8 mouse cellular contexts compared by ENCODE assay signal in genomic region chr1:156939251-156940141, GRCm38 (mm10). TPM values are rescaled to one million over a fixed set of nuclear protein-coding genes. Genes with fewer than 3 reads are reported as not detected.
DNase-seq lines count a peak whose midpoint lies in the region; ATAC-seq and TF ChIP-seq lines count a peak whose summit lies in the region.

TSS of gene Ralgps2 (minus strand) at chr1:156939626.

- H3K9me3 ChIP-seq in CH12.LX (replicated peaks; ENCODE audit: low read length): no peaks in the 10 kb centered on the region
- no peaks in the 10 kb centered on the region for H3K9me3 ChIP-seq in forebrain, embryonic 11.5 days (ENCODE audit: control insufficient read depth, low read length)
- H3K9me3 ChIP-seq in neural tube, embryonic 15.5 days (replicated peaks): no peaks in the 10 kb centered on the region

- peak; percentile 68 for DNase-seq in CH12.LX (ENCODE audit: extremely low read depth)
- DNase-seq in brain, adult 2 months (ENCODE audit: low read depth, low spot score): peak; percentile 79
- DNase-seq in forebrain, embryonic 11.5 days (ENCODE audit: low spot score): peak; percentile 83
- peak; percentile 15 for DNase-seq in heart, postnatal 25 days (ENCODE audit: low spot score)
- peak; percentile 50 to 69 for DNase-seq in layer of hippocampus, adult 18-20 months (ENCODE audit: low spot score in 2 of 2)
- DNase-seq in lung, adult 2 months: peak; percentile 54
- peak; percentile 61 to 67 for DNase-seq in thymus, adult 18-20 months

- dilution Hi-C loops in CH12.LX (cut with MboI; ENCODE audit: extremely low pct_ligation_motif_present, extremely low pct_unique_long_range_greater_than_20kb, low sequenced_read_pairs): no loop called here

- peaks cover 0 to 6% of the 10 kb centered on the region in 2 experiments for H3K36me3 ChIP-seq in CH12.LX (replicated peaks in 1 of 2; ENCODE audit: control insufficient read depth in 1 of 2, insufficient read depth in 1 of 2, low read length in 1 of 2)
- H3K36me3 ChIP-seq in forebrain, embryonic 11.5 days (ENCODE audit: control insufficient read depth, insufficient read depth, low read length): no peaks in the 10 kb centered on the region
- H3K36me3 ChIP-seq in neural tube, embryonic 15.5 days: no peaks in the 10 kb centered on the region

- H3K9ac ChIP-seq in CH12.LX (ENCODE audit: insufficient read depth, low read depth): peak within 1 kb of the TSS; percentile 98
- H3K9ac ChIP-seq in forebrain, embryonic 11.5 days (ENCODE audit: low read length): peak within 1 kb of the TSS; percentile 87
- peak within 1 kb of the TSS; percentile 92 for H3K9ac ChIP-seq in neural tube, embryonic 15.5 days (replicated peaks)

- TF ChIP-seq CTCF in CH12.LX (conservative IDR thresholded peaks at IDR 0.05 in 1 of 2, IDR thresholded peaks at IDR 0.05 in 1 of 2; ENCODE audit: low read depth in 2 of 2, low read length in 2 of 2): no peak
- TF ChIP-seq CTCF in lung, adult 2 months (IDR thresholded peaks at IDR 0.05; ENCODE audit: insufficient read depth, low read length): no peak

- intact Hi-C loops in heart, postnatal 25 days (cut with DNase I): no loop called here

- TF ChIP-seq POLR2A in CH12.LX (IDR thresholded peaks at IDR 0.05; ENCODE audit: low read depth, low read length): peak; percentile 47
- TF ChIP-seq POLR2A in lung, adult 2 months (IDR thresholded peaks at IDR 0.05; ENCODE audit: borderline replicate concordance, extremely low read depth, low read depth, low read length): no peak

- H3K4me3 ChIP-seq in CH12.LX (replicated peaks in 1 of 3; ENCODE audit: low read depth in 2 of 3, low read length in 2 of 3, poor library complexity in 1 of 3): peak within 1 kb of the TSS; percentile 68 to 97 (median 94)
- peak within 1 kb of the TSS; percentile 93 for H3K4me3 ChIP-seq in forebrain, embryonic 11.5 days (ENCODE audit: low read depth, low read length)
- peak within 1 kb of the TSS; percentile 70 for H3K4me3 ChIP-seq in lung, adult 2 months (replicated peaks; ENCODE audit: extremely low read depth, low read depth, low read length)
- peak within 1 kb of the TSS; percentile 97 for H3K4me3 ChIP-seq in neural tube, embryonic 15.5 days (replicated peaks)

- no peaks in the 10 kb centered on the region for H3K27me3 ChIP-seq in CH12.LX (replicated peaks)
- H3K27me3 ChIP-seq in forebrain, embryonic 11.5 days (ENCODE audit: control insufficient read depth, insufficient read depth, low read length): no peaks in the 10 kb centered on the region
- H3K27me3 ChIP-seq in neural tube, embryonic 15.5 days (replicated peaks): no peaks in the 10 kb centered on the region

- peaks cover 0 to 25% of the 10 kb centered on the region in 2 experiments; a peak in 2 of 4 replicates for H3K4me1 ChIP-seq in CH12.LX (ENCODE audit: control insufficient read depth in 1 of 2, insufficient read depth in 2 of 2)
- no peaks in the 10 kb centered on the region; the same call in 1 of the 2 replicates for H3K4me1 ChIP-seq in forebrain, embryonic 11.5 days (replicated peaks; ENCODE audit: control insufficient read depth, insufficient read depth, low read length)
- H3K4me1 ChIP-seq in lung, adult 2 months (ENCODE audit: control insufficient read depth, insufficient read depth, low read length): peaks cover 4% of the 10 kb centered on the region; the same call in 1 of the 2 replicates
- H3K4me1 ChIP-seq in neural tube, embryonic 15.5 days: peaks cover 22% of the 10 kb centered on the region

- ATAC-seq in forebrain, embryonic 11.5 days (replicated peaks; ENCODE audit: low FRiP score): peak; percentile 86
- ATAC-seq in neural tube, embryonic 15.5 days (ENCODE audit: low FRiP score): peak; percentile 90

- no peak for TF ChIP-seq RAD21 in CH12.LX (IDR thresholded peaks at IDR 0.05; ENCODE audit: low read depth, low read length)

- peaks cover 63% of the 10 kb centered on the region for H3K79me2 ChIP-seq in CH12.LX (replicated peaks; ENCODE audit: control insufficient read depth, extremely low read depth, insufficient read depth, poor library complexity, severe bottlenecking)

- H3K27ac ChIP-seq in CH12.LX (ENCODE audit: insufficient read depth, low read depth): peak within 1 kb of the TSS; percentile 96
- H3K27ac ChIP-seq in forebrain, embryonic 11.5 days (ENCODE audit: low read depth, low read length): peak within 1 kb of the TSS; percentile 92
- peak within 1 kb of the TSS; percentile 97 for H3K27ac ChIP-seq in neural tube, embryonic 15.5 days (replicated peaks)

- under 1% methylated on average over 102 of the region's 124 CpGs for WGBS in forebrain, embryonic 11.5 days
- 1% methylated on average over 108 of the region's 124 CpGs for WGBS in lung, adult 2 months
- under 1% methylated on average over 87 of the region's 124 CpGs for WGBS in neural tube, embryonic 15.5 days

- peak; percentile 25; the same call in 1 of the 2 replicates for TF ChIP-seq EP300 in CH12.LX (IDR thresholded peaks at IDR 0.05; ENCODE audit: low read length)

- in situ Hi-C loops in CH12.LX (cut with MboI; ENCODE audit: low pct_ligation_motif_present, low pct_unique_long_range_greater_than_20kb, low sequenced_read_pairs): no loop called here

- H3K4me2 ChIP-seq in CH12.LX (ENCODE audit: insufficient read depth, low read depth, poor library complexity, severe bottlenecking): peak within 1 kb of the TSS; percentile 90
- peak within 1 kb of the TSS; percentile 93 for H3K4me2 ChIP-seq in forebrain, embryonic 11.5 days (ENCODE audit: low read depth, low read length, severe bottlenecking)
- H3K4me2 ChIP-seq in neural tube, embryonic 15.5 days: peak within 1 kb of the TSS; percentile 74

TF ChIP-seq in CH12.LX, 34 proteins besides CTCF, POLR2A, EP300 and RAD21:
- TF ChIP-seq MEF2A (IDR thresholded peaks at IDR 0.05; ENCODE audit: borderline replicate concordance, low read depth, low read length): 0 out of 2 replicates have a peak, but pooled peaks have one; percentile 8
- peak; percentile 29; the same call in 1 of the 2 replicates for TF ChIP-seq IRF4 (IDR thresholded peaks at IDR 0.05; ENCODE audit: low read depth, low read length)
- TF ChIP-seq POLR2AphosphoS2 (IDR thresholded peaks at IDR 0.05; ENCODE audit: low read depth, low read length): peak; percentile 74
- no peak for TF ChIP-seq CHD1 (IDR thresholded peaks at IDR 0.05; ENCODE audit: low read depth, low read length)
- 0 out of 2 replicates have a peak, but pooled peaks have one; percentile 18 for TF ChIP-seq HCFC1 (IDR thresholded peaks at IDR 0.05; ENCODE audit: low read depth, low read length)
- TF ChIP-seq NRF1 (IDR thresholded peaks at IDR 0.05; ENCODE audit: low read depth, low read length): peak; percentile 67
- TF ChIP-seq JUN (IDR thresholded peaks at IDR 0.05; ENCODE audit: insufficient read depth, low read depth, low read length): no peak
- TF ChIP-seq NELFE (IDR thresholded peaks at IDR 0.05; ENCODE audit: low read depth, low read length): peak; percentile 40; the same call in 1 of the 2 replicates
- TF ChIP-seq MAX (IDR thresholded peaks at IDR 0.05; ENCODE audit: low read length): peak; percentile 33; the same call in 1 of the 2 replicates
- no peak for TF ChIP-seq BHLHE40 (IDR thresholded peaks at IDR 0.05; ENCODE audit: low read depth, low read length)
- 0 out of 2 replicates have a peak, but pooled peaks have one; percentile 29 for TF ChIP-seq RCOR1 (conservative IDR thresholded peaks at IDR 0.05; ENCODE audit: low read depth, low read length)
- TF ChIP-seq MAZ (IDR thresholded peaks at IDR 0.05; ENCODE audit: low read depth, low read length): peak; percentile 69; the same call in 1 of the 2 replicates
- TF ChIP-seq MXI1 (IDR thresholded peaks at IDR 0.05; ENCODE audit: low read depth, low read length): 0 out of 2 replicates have a peak, but pooled peaks have one; percentile 43
- TF ChIP-seq ELF1 (IDR thresholded peaks at IDR 0.05; ENCODE audit: low read depth, low read length): peak; percentile 68; the same call in 1 of the 2 replicates
- peak; percentile 27; the same call in 1 of the 2 replicates for TF ChIP-seq UBTF (IDR thresholded peaks at IDR 0.05; ENCODE audit: low read depth, low read length)

RNA-seq across cellular contexts. Expression of gene Ralgps2, which starts in this region (rescaled TPM):
- total RNA-seq in CH12.LX (2012; rRNA removed): 149 and 174 TPM in 2 replicates
- total RNA-seq in CH12.LX (2014; rRNA removed): 65.1 and 71.8 TPM in 2 replicates
- polyA plus RNA-seq in CH12.LX (2012; ENCODE audit: insufficient read length, low read depth): 133 and 137 TPM in 2 replicates
- polyA plus RNA-seq in forebrain, embryonic 11.5 days (2014; fragmentation: Nextera tagmentation; extraction: Ambion mirVana): 73.8 and 82.0 TPM in 2 replicates
- 10 to 100 TPM in 1 of 2 experiments, 1 to 10 TPM in 1; 8.6 to 10.4 TPM for total RNA-seq in heart, postnatal 25 days (2021)
- total RNA-seq in layer of hippocampus, adult 18-20 months (2021): 10 to 100 TPM; 64.3 to 72.6 TPM
- 6.3 and 7.0 TPM in 2 replicates for polyA plus RNA-seq in lung, adult 2 months (2012; rRNA removed)
- 77.6 and 88.0 TPM in 2 replicates for polyA plus RNA-seq in neural tube, embryonic 15.5 days (2015; fragmentation: Nextera tagmentation; extraction: Ambion mirVana)

Comparison
In these comparisons a context has a peak if more than half of its experiments do, and no peak if none do; other contexts are left out.
1. Peak in every context shown above with its lines: DNase-seq, ATAC-seq, H3K4me3 ChIP-seq and H3K27ac ChIP-seq.
2. RNA of gene Ralgps2 (total RNA-seq): 65.1 to 174 TPM in CH12.LX and 64.3 to 72.6 TPM in layer of hippocampus, adult 18-20 months; 8.6 to 10.4 TPM in heart, postnatal 25 days; every median in the first group is over 4 times any median in the second.
3. DNase-seq: peak in every context shown above with its lines; median percentile 83 in forebrain, embryonic 11.5 days; 79 in brain, adult 2 months; 68 in CH12.LX; 64 in thymus, adult 18-20 months; 60 in layer of hippocampus, adult 18-20 months; 54 in lung, adult 2 months; 15 in heart, postnatal 25 days.